Mouse (Mus musculus) liver, embryonic 14.5 days (tissue): ENCODE data around the gene Ptgfrn.

Experiments
- CTCF ChIP-seq: IDR thresholded peaks from 2 replicates; pipeline ENCODE4 v1.5.1; 2016; ENCODE audit warnings: antibody characterized with exemption, low read depth, control low read depth
- EP300 ChIP-seq: IDR thresholded peaks from 2 replicates; pipeline ENCODE4 v1.6.1; 2016; ENCODE audit warnings: antibody characterized with exemption, low read depth

DNA sequence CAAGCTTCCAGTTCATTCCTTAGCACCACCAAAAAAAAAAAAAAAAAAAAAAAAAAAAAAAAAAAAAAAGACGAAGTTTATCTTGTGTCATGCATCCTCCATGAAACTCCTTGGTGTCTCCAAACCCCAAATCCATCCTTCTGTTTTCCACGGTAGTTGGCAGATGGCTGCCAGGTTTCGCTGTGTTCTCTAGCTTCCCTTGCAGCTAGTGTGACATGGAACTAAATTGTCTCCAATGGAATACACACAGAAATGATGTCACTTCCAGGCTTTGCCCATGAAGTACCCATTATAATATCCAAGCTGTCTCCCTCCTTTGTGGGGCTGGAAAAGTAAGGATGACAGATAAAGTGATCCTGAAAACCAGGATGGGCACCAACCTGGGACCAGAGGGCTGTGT, 3.8 kb downstream of the Ptgfrn start:
- TF ChIP-seq CTCF: no peak
- no peak for TF ChIP-seq EP300
